Mouse (Mus musculus) neural tube, embryonic 11.5 days (tissue): Measurements from ENCODE around the gene Srgap2. TPM values are rescaled to one million over a fixed set of nuclear protein-coding genes. Genes with fewer than 3 reads are reported as not detected.

ENCODE experiments used
- ATAC-seq: fragments of 200-750 bp; cut with Nextera tagmentation; 2 replicates; pipeline ENCODE4 v1.8.0; 2017; ENCODE audit warnings: moderate number of reproducible peaks, mild to moderate bottlenecking, moderate TSS enrichment, moderate library complexity; ENCODE audit not compliant: insufficient read depth, low FRiP score, low TSS enrichment
- DNase-seq: peaks from one replicate; pipeline ENCODE4 v3.0.0-alpha.2; 2015; ENCODE audit warnings: low spot score
- H3K27ac ChIP-seq: fragments of 300-500 bp; sonication (generic); 2 replicates; pipeline ENCODE4 v1.5.1; 2014; ENCODE audit warnings: low read depth, mild to moderate bottlenecking, low read length
- H3K27me3 ChIP-seq: fragments of 300-500 bp; sonication (generic); 2 replicates; pipeline ENCODE4 v1.6.1; 2014; ENCODE audit warnings: mild to moderate bottlenecking, low read length, mixed read lengths; ENCODE audit not compliant: control insufficient read depth, insufficient read depth
- H3K36me3 ChIP-seq: fragments of 300-500 bp; sonication (generic); 2 replicates; pipeline ENCODE4 v1.6.1; 2014; ENCODE audit warnings: mild to moderate bottlenecking, low read length, moderate library complexity, mixed read lengths; ENCODE audit not compliant: control insufficient read depth, insufficient read depth
- H3K4me1 ChIP-seq: fragments of 300-500 bp; sonication (generic); 2 replicates; pipeline ENCODE4 v1.6.1; 2014; ENCODE audit warnings: low read length, mixed read lengths; ENCODE audit not compliant: control insufficient read depth, insufficient read depth
- H3K4me2 ChIP-seq: fragments of 300-500 bp; sonication (generic); 2 replicates; pipeline ENCODE4 v1.6.1; 2014; ENCODE audit warnings: low read depth, mild to moderate bottlenecking, moderate library complexity
- H3K4me3 ChIP-seq: fragments of 300-500 bp; sonication (generic); 2 replicates; pipeline ENCODE4 v1.5.1; 2014; ENCODE audit warnings: low read depth, low read length
- H3K9ac ChIP-seq: fragments of 300-500 bp; sonication (generic); 2 replicates; pipeline ENCODE4 v1.6.1; 2014; ENCODE audit warnings: mild to moderate bottlenecking, low read length
- H3K9me3 ChIP-seq: fragments of 300-500 bp; sonication (generic); 2 replicates; pipeline ENCODE4 v1.6.1; 2016; ENCODE audit warnings: low read length; ENCODE audit not compliant: control insufficient read depth
- WGBS: fragments of 180-500 bp; shearing (Covaris S2); extraction: QIAGEN DNeasy Blood & Tissue Kit; methylation state at CpG from one replicate; pipeline ENCODE4 v1.1.7; 2014; 5-methylcytosine and 5-hydroxymethylcytosine counted together
- polyA plus RNA-seq: library from polyadenylated mRNA; unstranded; fragments of >200 nt; fragmentation: Nextera tagmentation; extraction: Ambion mirVana; gene quantifications from 2 replicates; pipeline ENCODE4 v1.2.1, GENCODE M21; 2014

Srgap2 gene
- polyA plus RNA-seq, 1 experiment from 2014 or later: 15.2 TPM

GRCm38 (mm10) chr1:131419307-131419706, 107.8 kb downstream of the Srgap2 start:
- ATAC-seq: no peak
- H3K27ac ChIP-seq: no peak overlapping the region
- H3K4me2 ChIP-seq: no peak overlapping the region
- no peaks in the 10 kb centered on the region for H3K36me3 ChIP-seq
- no peak overlapping the region for H3K4me3 ChIP-seq
- H3K4me1 ChIP-seq: no peaks in the 10 kb centered on the region
- no peaks in the 10 kb centered on the region for H3K27me3 ChIP-seq
- no peak overlapping the region for H3K9ac ChIP-seq
- 61% methylated on average over 3 of the region's 3 CpGs for WGBS
- DNase-seq: no peak
- no peaks in the 10 kb centered on the region for H3K9me3 ChIP-seq

GRCm38 (mm10) chr1:131417821-131418660, 109.1 kb downstream of the Srgap2 start:
- no peaks in the 10 kb centered on the region for H3K36me3 ChIP-seq
- H3K9ac ChIP-seq: no peak overlapping the region
- H3K27ac ChIP-seq: no peak overlapping the region
- WGBS: 77% methylated on average over 5 of the region's 5 CpGs
- no peaks in the 10 kb centered on the region for H3K27me3 ChIP-seq
- H3K4me2 ChIP-seq: no peak overlapping the region
- no peaks in the 10 kb centered on the region for H3K4me1 ChIP-seq
- DNase-seq: no peak
- no peaks in the 10 kb centered on the region for H3K9me3 ChIP-seq
- no peak for ATAC-seq
- H3K4me3 ChIP-seq: no peak overlapping the region

- no peak overlapping the region for H3K4me2 ChIP-seq
- H3K27me3 ChIP-seq: no peaks in the 10 kb centered on the region
- H3K4me3 ChIP-seq: no peak overlapping the region
- H3K4me1 ChIP-seq: no peaks in the 10 kb centered on the region
- no peak overlapping the region for H3K27ac ChIP-seq
- H3K9ac ChIP-seq: no peak overlapping the region
- DNase-seq: no peak
- no peaks in the 10 kb centered on the region for H3K9me3 ChIP-seq
- no peak for ATAC-seq
- WGBS: 77% methylated on average over 5 of the region's 5 CpGs
- H3K36me3 ChIP-seq: no peaks in the 10 kb centered on the region
Measured at GRCm38 (mm10) chr1:131417059-131417750, 109.9 kb downstream of the Srgap2 start.

- Histone ChIP-seq H3K4me2 (no peak overlapping the region), H3K27ac (no peak overlapping the region), H3K9me3 (no peaks in the 10 kb centered on the region), H3K4me3 (no peak overlapping the region), H3K9ac (no peak overlapping the region), H3K36me3 (no peaks in the 10 kb centered on the region), H3K27me3 (no peaks in the 10 kb centered on the region), H3K4me1 (no peaks in the 10 kb centered on the region)
- ATAC-seq (no peak), DNase-seq (no peak)
- WGBS: 86% methylated on average over 3 of the region's 3 CpGs
Measured at GRCm38 (mm10) chr1:131403567-131403966, 123.6 kb downstream of the Srgap2 start.

GRCm38 (mm10) chr1:131400844-131401243, 126.3 kb downstream of the Srgap2 start:
- Histone ChIP-seq H3K4me1 (no peaks in the 10 kb centered on the region), H3K4me2 (no peak overlapping the region), H3K36me3 (no peaks in the 10 kb centered on the region), H3K27me3 (no peaks in the 10 kb centered on the region), H3K27ac (no peak overlapping the region), H3K9ac (no peak overlapping the region), H3K4me3 (no peak overlapping the region), H3K9me3 (no peaks in the 10 kb centered on the region)
- 85% methylated on average over 3 of the region's 3 CpGs for WGBS
- no peak for ATAC-seq
- no peak for DNase-seq

GRCm38 (mm10) chr1:131398181-131398580, 129.0 kb downstream of the Srgap2 start:
- Histone ChIP-seq H3K36me3 (no peaks in the 10 kb centered on the region), H3K4me3 (no peak overlapping the region), H3K4me1 (no peaks in the 10 kb centered on the region), H3K4me2 (no peak overlapping the region), H3K27ac (no peak overlapping the region), H3K9ac (no peak overlapping the region), H3K9me3 (no peaks in the 10 kb centered on the region), H3K27me3 (no peaks in the 10 kb centered on the region)
- DNase-seq (no peak), ATAC-seq (no peak)

- DNase-seq: no peak
- 69% methylated on average over 3 of the region's 3 CpGs for WGBS
- no peaks in the 10 kb centered on the region for H3K9me3 ChIP-seq
- H3K4me1 ChIP-seq: no peaks in the 10 kb centered on the region
- H3K9ac ChIP-seq: no peak overlapping the region
- H3K27ac ChIP-seq: no peak overlapping the region
- no peak overlapping the region for H3K4me3 ChIP-seq
- no peaks in the 10 kb centered on the region for H3K27me3 ChIP-seq
- no peaks in the 10 kb centered on the region for H3K36me3 ChIP-seq
- no peak for ATAC-seq
- no peak overlapping the region for H3K4me2 ChIP-seq
Measured at GRCm38 (mm10) chr1:131384406-131384805, 142.7 kb downstream of the Srgap2 start.

GRCm38 (mm10) chr1:131382184-131382583, 145.0 kb downstream of the Srgap2 start:
- no peaks in the 10 kb centered on the region for H3K27me3 ChIP-seq
- no peaks in the 10 kb centered on the region for H3K36me3 ChIP-seq
- H3K27ac ChIP-seq: no peak overlapping the region
- DNase-seq: no peak
- no peaks in the 10 kb centered on the region for H3K4me1 ChIP-seq
- no peak overlapping the region for H3K4me2 ChIP-seq
- H3K4me3 ChIP-seq: no peak overlapping the region
- H3K9ac ChIP-seq: no peak overlapping the region
- no peak for ATAC-seq
- 91% methylated on average over 2 of the region's 2 CpGs for WGBS
- no peaks in the 10 kb centered on the region for H3K9me3 ChIP-seq

GRCm38 (mm10) chr1:131380254-131380653, 146.9 kb downstream of the Srgap2 start:
- H3K4me1 ChIP-seq: no peaks in the 10 kb centered on the region
- H3K4me2 ChIP-seq: no peak overlapping the region
- WGBS: 65% methylated on average over 1 of the region's 1 CpGs
- no peak overlapping the region for H3K4me3 ChIP-seq
- H3K27me3 ChIP-seq: no peaks in the 10 kb centered on the region
- H3K36me3 ChIP-seq: no peaks in the 10 kb centered on the region
- DNase-seq: no peak
- no peak overlapping the region for H3K9ac ChIP-seq
- no peaks in the 10 kb centered on the region for H3K9me3 ChIP-seq
- no peak for ATAC-seq
- H3K27ac ChIP-seq: no peak overlapping the region
